Mouse (Mus musculus) midbrain, embryonic 15.5 days (tissue): ENCODE data around the gene Dennd1a. TPM values are rescaled to one million over a fixed set of nuclear protein-coding genes. Genes with fewer than 3 reads are reported as not detected.

ENCODE experiments used
- ATAC-seq: fragments of 200-750 bp; cut with Nextera tagmentation; replicated peaks from 2 replicates; pipeline ENCODE4 v1.8.0; 2017; ENCODE audit warnings: moderate TSS enrichment
- H3K27ac ChIP-seq: fragments of 300-500 bp; sonication (generic); 2 replicates; pipeline ENCODE4 v1.5.1; 2015; ENCODE audit warnings: mild to moderate bottlenecking, inconsistent platforms
- H3K27me3 ChIP-seq: fragments of 300-500 bp; sonication (generic); replicated peaks from 2 replicates; pipeline ENCODE4 v1.6.1; 2015; ENCODE audit warnings: inconsistent platforms
- H3K36me3 ChIP-seq: fragments of 300-500 bp; sonication (generic); replicated peaks from 2 replicates; pipeline ENCODE4 v1.6.1; 2015; ENCODE audit warnings: inconsistent platforms
- H3K4me1 ChIP-seq: fragments of 300-500 bp; sonication (generic); 2 replicates; pipeline ENCODE4 v1.6.1; 2015; ENCODE audit warnings: inconsistent platforms
- H3K4me2 ChIP-seq: fragments of 300-500 bp; sonication (generic); 2 replicates; pipeline ENCODE4 v1.6.1; 2015; ENCODE audit warnings: inconsistent platforms, mild to moderate bottlenecking, moderate library complexity
- H3K4me3 ChIP-seq: fragments of 300-500 bp; sonication (generic); 2 replicates; pipeline ENCODE4 v1.5.1; 2015; ENCODE audit warnings: mild to moderate bottlenecking, inconsistent platforms
- H3K9ac ChIP-seq: fragments of 300-500 bp; sonication (generic); 2 replicates; pipeline ENCODE4 v1.6.1; 2015; ENCODE audit warnings: mild to moderate bottlenecking, inconsistent platforms
- H3K9me3 ChIP-seq: fragments of 300-500 bp; sonication (generic); 2 replicates; pipeline ENCODE4 v1.6.1; 2016; ENCODE audit warnings: inconsistent platforms
- WGBS: fragments of 180-500 bp; shearing (Covaris S2); methylation state at CpG from one replicate; pipeline ENCODE4 v1.1.7; 2015; ENCODE audit warnings: mixed read lengths; 5-methylcytosine and 5-hydroxymethylcytosine counted together
- polyA plus RNA-seq: library from polyadenylated mRNA; unstranded; fragments of >200 nt; fragmentation: Nextera tagmentation; extraction: Ambion mirVana; gene quantifications from 2 replicates; pipeline ENCODE4 v1.2.1, GENCODE M21; 2015

Dennd1a gene
- polyA plus RNA-seq, 1 experiment from 2014 or later: 26.1 TPM

DNA sequence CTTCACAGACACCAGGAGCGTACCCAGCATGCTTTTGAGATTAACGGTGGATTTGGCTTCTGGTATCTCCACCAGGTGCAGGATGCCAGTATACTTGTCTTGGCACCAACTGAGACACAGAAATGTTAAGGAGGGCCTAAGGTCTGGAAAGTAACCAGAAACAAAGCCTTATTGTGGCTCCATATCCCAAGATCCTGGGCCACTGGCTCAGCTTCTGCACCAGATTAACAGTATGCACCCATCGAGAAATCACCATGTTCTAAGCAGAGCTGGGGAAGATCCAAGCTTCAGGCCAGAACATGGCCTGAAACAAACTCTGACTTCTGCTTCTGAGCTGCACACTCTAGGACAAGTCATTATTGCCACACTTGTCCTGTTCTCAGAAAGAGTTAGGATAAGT is 450.3 kb downstream of the Dennd1a start:
- no peak for ATAC-seq
- Histone ChIP-seq H3K4me2 (no peak overlapping the region), H3K4me1 (peaks cover 13% of the 10 kb centered on the region), H3K27ac (no peak overlapping the region), H3K27me3 (no peaks in the 10 kb centered on the region), H3K4me3 (no peak overlapping the region), H3K9me3 (no peaks in the 10 kb centered on the region), H3K36me3 (no peaks in the 10 kb centered on the region), H3K9ac (no peak overlapping the region)
- 97% methylated on average over 3 of the region's 3 CpGs for WGBS

- peak; percentile 50 for ATAC-seq
- Histone ChIP-seq H3K4me2 (no peak overlapping the region), H3K9ac (no peak overlapping the region), H3K36me3 (no peaks in the 10 kb centered on the region), H3K4me3 (no peak overlapping the region), H3K27me3 (no peaks in the 10 kb centered on the region), H3K27ac (peak overlapping the region; percentile 58), H3K9me3 (no peaks in the 10 kb centered on the region), H3K4me1 (peaks cover 40% of the 10 kb centered on the region)
- WGBS: 42% methylated on average over 10 of the region's 10 CpGs
Measured at GRCm38 (mm10) chr2:37832253-37832652, 454.9 kb downstream of the Dennd1a start.

DNA sequence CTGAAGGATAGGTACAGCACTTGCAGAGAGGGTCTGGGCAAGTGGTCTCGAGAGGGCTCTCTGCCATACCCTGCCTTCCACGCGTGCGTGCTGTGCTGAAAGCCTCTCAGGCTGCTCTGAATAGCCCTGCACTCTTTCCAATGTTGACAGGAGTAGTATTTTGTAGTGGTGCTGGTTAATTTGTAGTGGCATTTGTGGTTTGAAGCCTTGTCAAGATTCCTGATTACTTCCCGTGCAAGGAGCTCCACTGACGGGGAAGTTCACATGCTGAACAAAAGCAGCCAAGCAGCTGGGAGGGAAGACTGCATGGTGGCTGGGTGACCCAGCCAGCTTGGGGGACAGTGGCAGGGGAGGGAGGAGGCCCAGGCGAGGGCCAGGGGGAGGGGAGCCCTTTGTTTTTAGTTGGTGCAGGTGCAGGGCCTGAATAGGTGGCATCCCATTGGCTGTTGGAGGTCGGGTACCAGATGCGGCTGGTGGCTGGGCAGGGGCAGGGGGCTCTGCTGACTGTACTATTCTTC is 457.4 kb downstream of the Dennd1a start:
- H3K4me2 ChIP-seq: no peak overlapping the region
- peak overlapping the region; percentile 46; the same call in 1 of the 2 replicates for H3K27ac ChIP-seq
- no peaks in the 10 kb centered on the region for H3K9me3 ChIP-seq
- no peaks in the 10 kb centered on the region for H3K27me3 ChIP-seq
- no peaks in the 10 kb centered on the region for H3K36me3 ChIP-seq
- 18% methylated on average over 9 of the region's 9 CpGs for WGBS
- H3K4me3 ChIP-seq: no peak overlapping the region
- H3K4me1 ChIP-seq: peaks cover 40% of the 10 kb centered on the region
- H3K9ac ChIP-seq: no peak overlapping the region
- peak; percentile 65 for ATAC-seq

GRCm38 (mm10) chr2:37823826-37824225 is 463.4 kb downstream of the Dennd1a start:
- Histone ChIP-seq H3K4me1 (peaks cover 26% of the 10 kb centered on the region), H3K27me3 (no peaks in the 10 kb centered on the region), H3K9ac (no peak overlapping the region), H3K36me3 (no peaks in the 10 kb centered on the region), H3K27ac (no peak overlapping the region), H3K9me3 (no peaks in the 10 kb centered on the region), H3K4me3 (no peak overlapping the region), H3K4me2 (no peak overlapping the region)
- no peak for ATAC-seq
- 79% methylated on average over 2 of the region's 2 CpGs for WGBS

- WGBS: 45% methylated on average over 5 of the region's 5 CpGs
- Histone ChIP-seq H3K4me3 (no peak overlapping the region), H3K27ac (0 out of 2 replicates have a peak overlapping the region, but pooled peaks have one; percentile 20), H3K27me3 (no peaks in the 10 kb centered on the region), H3K9ac (no peak overlapping the region), H3K36me3 (no peaks in the 10 kb centered on the region), H3K9me3 (no peaks in the 10 kb centered on the region), H3K4me2 (no peak overlapping the region), H3K4me1 (peaks cover 35% of the 10 kb centered on the region)
- no peak for ATAC-seq
Measured at GRCm38 (mm10) chr2:37822122-37822521, 465.1 kb downstream of the Dennd1a start.

GRCm38 (mm10) chr2:37819526-37820152 is 467.6 kb downstream of the Dennd1a start:
- Histone ChIP-seq H3K27ac (peak overlapping the region; percentile 77), H3K27me3 (no peaks in the 10 kb centered on the region), H3K4me3 (no peak overlapping the region), H3K9me3 (no peaks in the 10 kb centered on the region), H3K9ac (no peak overlapping the region), H3K4me1 (peaks cover 35% of the 10 kb centered on the region), H3K36me3 (no peaks in the 10 kb centered on the region), H3K4me2 (no peak overlapping the region; the same call in 1 of the 2 replicates)
- ATAC-seq: no peak
- 39% methylated on average over 4 of the region's 4 CpGs for WGBS

DNA sequence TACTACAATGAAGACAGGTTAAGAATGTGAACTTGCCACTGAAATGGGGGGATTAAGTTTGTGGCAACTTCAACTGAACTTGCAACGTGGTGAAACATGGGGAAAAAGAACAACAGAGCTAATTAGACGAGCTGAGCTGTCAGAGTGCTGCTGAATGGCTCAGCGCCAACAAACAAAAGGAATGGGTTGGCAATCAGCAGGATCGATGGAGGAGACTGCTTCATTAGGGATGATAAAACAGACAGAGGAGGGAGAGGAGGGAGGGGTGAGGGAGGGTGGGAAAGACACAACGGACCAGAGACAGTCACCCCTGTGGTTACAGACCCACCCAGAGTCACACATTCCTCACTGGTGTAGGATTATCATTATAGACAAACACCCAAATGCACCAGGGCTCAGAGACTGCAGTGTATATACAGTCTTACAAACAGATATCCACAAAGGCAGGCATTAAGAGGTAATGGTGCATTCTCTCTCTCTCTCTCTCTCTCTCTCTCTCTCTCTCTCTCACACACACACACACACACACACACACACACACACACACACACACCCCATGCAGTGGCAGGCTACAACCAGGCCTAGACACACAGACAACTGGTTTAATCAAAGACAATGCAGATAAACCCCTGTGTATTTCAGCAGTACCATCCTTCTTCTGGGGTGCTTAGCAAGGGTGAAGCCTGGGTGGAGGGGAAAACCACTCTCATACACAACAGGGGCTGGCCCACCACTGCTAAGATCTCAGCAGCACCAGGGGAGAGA is 468.2 kb downstream of the Dennd1a start:
- 10% methylated on average over 5 of the region's 5 CpGs for WGBS
- Histone ChIP-seq H3K27me3 (no peaks in the 10 kb centered on the region), H3K4me2 (no peak overlapping the region; the same call in 1 of the 2 replicates), H3K9ac (no peak overlapping the region), H3K27ac (peak overlapping the region; percentile 77), H3K4me3 (no peak overlapping the region), H3K4me1 (peaks cover 35% of the 10 kb centered on the region), H3K9me3 (no peaks in the 10 kb centered on the region), H3K36me3 (no peaks in the 10 kb centered on the region)
- ATAC-seq: peak; percentile 51

DNA sequence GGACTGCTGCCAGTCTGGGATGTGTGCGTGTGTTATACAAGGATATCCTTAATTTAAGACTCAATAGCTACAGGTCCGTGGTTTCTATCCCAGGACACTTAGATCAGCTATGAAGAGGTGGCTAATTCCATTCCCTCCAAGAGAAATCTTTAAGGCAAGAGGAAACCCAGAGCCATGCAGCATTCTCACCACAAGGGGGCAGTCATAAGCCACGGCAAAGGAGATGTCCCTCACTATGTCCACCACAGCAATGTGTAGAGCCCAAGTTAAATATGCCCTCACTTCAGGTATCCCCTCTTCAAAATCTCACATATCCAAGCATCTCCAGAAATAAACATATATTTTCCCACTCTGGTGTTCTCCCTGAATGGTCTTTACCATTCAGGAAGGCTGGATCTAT is 471.5 kb downstream of the Dennd1a start:
- 9% methylated on average over 3 of the region's 3 CpGs for WGBS
- peak; percentile 59; the same call in 1 of the 2 replicates for ATAC-seq
- no peak overlapping the region for H3K27ac ChIP-seq

DNA sequence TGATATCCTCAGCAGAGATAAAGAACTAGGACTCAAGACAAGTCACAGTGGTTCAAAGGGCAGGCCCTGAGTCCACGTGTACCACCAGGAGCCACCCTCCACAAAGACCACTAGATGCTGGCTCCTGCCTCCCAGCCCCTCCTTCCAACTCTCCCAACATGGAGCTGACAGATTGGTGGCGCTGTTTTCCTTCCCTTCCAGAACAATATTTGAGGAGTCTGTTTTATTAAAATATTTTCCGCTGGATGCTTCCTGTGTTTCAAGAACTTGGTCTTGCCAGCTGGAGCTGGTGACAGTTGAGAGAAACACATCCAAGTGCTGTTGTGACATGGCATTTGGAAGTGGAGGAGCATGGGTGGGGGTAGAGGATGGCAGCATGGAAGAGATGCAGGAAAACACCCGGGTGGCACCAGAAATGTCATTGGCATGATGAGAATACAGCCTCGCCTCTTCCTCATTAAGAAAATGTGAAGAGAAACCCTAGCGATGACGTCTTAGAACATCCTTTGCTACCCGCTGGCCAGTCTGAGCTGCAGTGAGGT is 472.3 kb downstream of the Dennd1a start:
- Histone ChIP-seq H3K4me1 (peaks cover 29% of the 10 kb centered on the region), H3K4me3 (no peak overlapping the region), H3K27ac (no peak overlapping the region), H3K9ac (no peak overlapping the region), H3K36me3 (no peaks in the 10 kb centered on the region), H3K27me3 (no peaks in the 10 kb centered on the region), H3K4me2 (no peak overlapping the region), H3K9me3 (no peaks in the 10 kb centered on the region)
- 86% methylated on average over 8 of the region's 8 CpGs for WGBS
- ATAC-seq: no peak

More for the DNA sequence above, 471.5 kb downstream of the Dennd1a start:
- Histone ChIP-seq H3K4me2 (no peak overlapping the region), H3K4me3 (no peak overlapping the region), H3K36me3 (no peaks in the 10 kb centered on the region), H3K9me3 (no peaks in the 10 kb centered on the region), H3K9ac (no peak overlapping the region), H3K27me3 (no peaks in the 10 kb centered on the region), H3K4me1 (peaks cover 34% of the 10 kb centered on the region)

GRCm38 (mm10) chr2:37812401-37812800 is 474.8 kb downstream of the Dennd1a start:
- H3K4me2 ChIP-seq: no peak overlapping the region
- H3K4me1 ChIP-seq: peaks cover 6% of the 10 kb centered on the region
- no peak for ATAC-seq
- no peak overlapping the region for H3K9ac ChIP-seq
- H3K36me3 ChIP-seq: no peaks in the 10 kb centered on the region
- no peak overlapping the region for H3K27ac ChIP-seq
- no peaks in the 10 kb centered on the region for H3K9me3 ChIP-seq
- 87% methylated on average over 5 of the region's 5 CpGs for whole genome bisulfite sequencing
- H3K27me3 ChIP-seq: no peaks in the 10 kb centered on the region
- no peak overlapping the region for H3K4me3 ChIP-seq

DNA sequence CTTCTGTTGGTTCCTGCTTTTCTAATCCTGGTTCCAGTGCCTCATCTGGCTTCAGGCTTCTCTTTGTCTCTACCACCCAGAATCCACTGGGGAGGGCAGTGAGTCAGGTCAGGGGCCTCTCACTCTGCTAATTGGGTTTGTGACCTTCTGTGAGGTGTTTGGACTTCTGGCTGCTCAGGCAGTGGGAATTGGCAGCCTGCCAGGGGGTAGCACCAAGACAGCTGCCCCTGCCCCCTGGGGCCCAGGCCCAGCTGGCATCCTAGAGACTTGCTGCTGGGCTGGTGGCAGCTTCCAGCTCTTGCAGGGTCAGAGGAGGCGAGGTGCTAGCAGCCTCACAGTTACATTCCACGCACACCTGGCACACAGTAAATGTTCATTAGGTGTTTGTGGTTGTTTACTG is 475.5 kb downstream of the Dennd1a start:
- 62% methylated on average over 2 of the region's 2 CpGs for WGBS
- Histone ChIP-seq H3K4me1 (peaks cover 6% of the 10 kb centered on the region), H3K4me3 (no peak overlapping the region), H3K27ac (no peak overlapping the region), H3K27me3 (no peaks in the 10 kb centered on the region), H3K9me3 (no peaks in the 10 kb centered on the region), H3K9ac (no peak overlapping the region), H3K4me2 (no peak overlapping the region), H3K36me3 (no peaks in the 10 kb centered on the region)
- ATAC-seq: no peak

- Histone ChIP-seq H3K4me3 (no peak overlapping the region), H3K9me3 (no peaks in the 10 kb centered on the region), H3K27me3 (no peaks in the 10 kb centered on the region), H3K4me2 (no peak overlapping the region), H3K4me1 (no peaks in the 10 kb centered on the region; the same call in 1 of the 2 replicates), H3K27ac (no peak overlapping the region), H3K36me3 (0 out of 2 replicates have a peak, but pooled peaks cover 7% of the 10 kb centered on the region), H3K9ac (no peak overlapping the region)
- ATAC-seq: peak; percentile 72
- WGBS: 46% methylated on average over 4 of the region's 4 CpGs
Measured at GRCm38 (mm10) chr2:37802610-37803212, 484.5 kb downstream of the Dennd1a start.
